Mouse (Mus musculus) liver, adult 2 months (tissue): ENCODE data around the gene Naa40. TPM values are rescaled to one million over a fixed set of nuclear protein-coding genes. Genes with fewer than 3 reads are reported as not detected.

Experiments
- DNase-seq: peaks from one replicate; pipeline ENCODE4 v3.0.0-alpha.2; 2011; ENCODE audit warnings: low read depth, low spot score; ENCODE audit errors: extremely low read depth
- H3K27ac ChIP-seq: fragments of 200-500 bp; replicated peaks from 2 replicates; pipeline ENCODE4 v1.5.1; 2012; ENCODE audit warnings: low read depth, mild to moderate bottlenecking, control low read depth, inconsistent platforms, low read length; ENCODE audit not compliant: insufficient read depth
- H3K27me3 ChIP-seq: fragments of 200-500 bp; 2 replicates; pipeline ENCODE4 v1.6.1; 2012; ENCODE audit warnings: mild to moderate bottlenecking, moderate library complexity, low read length, inconsistent platforms; ENCODE audit not compliant: control insufficient read depth, insufficient read depth
- H3K36me3 ChIP-seq: fragments of 200-500 bp; 2 replicates; pipeline ENCODE4 v1.6.1; 2012; ENCODE audit warnings: low read length, inconsistent platforms; ENCODE audit not compliant: control insufficient read depth, insufficient read depth
- H3K4me1 ChIP-seq: fragments of 200-500 bp; 2 replicates; pipeline ENCODE4 v1.6.1; 2011; ENCODE audit warnings: low read length; ENCODE audit not compliant: control insufficient read depth, insufficient read depth
- H3K4me3 ChIP-seq: fragments of 200-500 bp; 2 replicates; pipeline ENCODE4 v1.5.1; 2011; ENCODE audit warnings: low read depth, mild to moderate bottlenecking, control low read depth, low read length, moderate library complexity; ENCODE audit not compliant: insufficient read depth
- H3K79me2 ChIP-seq: fragments of 200-500 bp; 2 replicates; pipeline ENCODE4 v1.6.1; 2012; ENCODE audit warnings: inconsistent platforms, mild to moderate bottlenecking, low read length, moderate library complexity; ENCODE audit not compliant: control insufficient read depth, insufficient read depth
- H3K9ac ChIP-seq: fragments of 200-500 bp; 2 replicates; pipeline ENCODE4 v1.6.1; 2012; ENCODE audit warnings: low read depth, mild to moderate bottlenecking, control low read depth, inconsistent platforms, low read length
- CTCF ChIP-seq: fragments of 200-500 bp; IDR thresholded peaks from 2 replicates; pipeline ENCODE4 v1.5.1; 2011; ENCODE audit warnings: low read depth, low read length, control low read depth
- POLR2A ChIP-seq: fragments of 200-500 bp; IDR thresholded peaks from 2 replicates; pipeline ENCODE4 v1.6.1; 2011; ENCODE audit warnings: low read length, control low read depth; ENCODE audit not compliant: insufficient read depth; ENCODE audit errors: extremely low read depth
- WGBS: fragments of 180-500 bp; shearing (Covaris S2); methylation state at CpG from one replicate; pipeline ENCODE4 v1.1.7; 2018; 5-methylcytosine and 5-hydroxymethylcytosine counted together
- polyA plus RNA-seq: library from polyadenylated mRNA; depleted of rRNA; stranded (reverse); fragments of >200 nt; gene quantifications from 2 replicates; pipeline ENCODE4 v1.2.3, GENCODE M21; 2012; rRNA removed
- total RNA-seq: library from RNA; depleted of rRNA; stranded (reverse); fragments of >200 nt; gene quantifications from 2 replicates; pipeline ENCODE4 v1.2.3, GENCODE M21; 2014; rRNA removed

Naa40 gene
- total and polyA plus RNA-seq, 2 experiments, result 5.3 to 9.7 TPM

GRCm38 (mm10) chr19:7181496-7181895 lies 59.5 kb downstream of the Naa40 start:
- H3K4me3 ChIP-seq, result no peak overlapping the region
- H3K79me2 ChIP-seq, result no peaks in the 10 kb centered on the region
- H3K27me3 ChIP-seq, result no peaks in the 10 kb centered on the region
- WGBS, result 89% methylated on average over 7 of the region's 7 CpGs
- DNase-seq, result no peak
- TF ChIP-seq CTCF (no peak), POLR2A (no peak)
- peaks cover 5% of the 10 kb centered on the region for H3K4me1 ChIP-seq
- no peak overlapping the region for H3K27ac ChIP-seq
- H3K36me3 ChIP-seq, result no peaks in the 10 kb centered on the region
- H3K9ac ChIP-seq, result no peak overlapping the region

DNA sequence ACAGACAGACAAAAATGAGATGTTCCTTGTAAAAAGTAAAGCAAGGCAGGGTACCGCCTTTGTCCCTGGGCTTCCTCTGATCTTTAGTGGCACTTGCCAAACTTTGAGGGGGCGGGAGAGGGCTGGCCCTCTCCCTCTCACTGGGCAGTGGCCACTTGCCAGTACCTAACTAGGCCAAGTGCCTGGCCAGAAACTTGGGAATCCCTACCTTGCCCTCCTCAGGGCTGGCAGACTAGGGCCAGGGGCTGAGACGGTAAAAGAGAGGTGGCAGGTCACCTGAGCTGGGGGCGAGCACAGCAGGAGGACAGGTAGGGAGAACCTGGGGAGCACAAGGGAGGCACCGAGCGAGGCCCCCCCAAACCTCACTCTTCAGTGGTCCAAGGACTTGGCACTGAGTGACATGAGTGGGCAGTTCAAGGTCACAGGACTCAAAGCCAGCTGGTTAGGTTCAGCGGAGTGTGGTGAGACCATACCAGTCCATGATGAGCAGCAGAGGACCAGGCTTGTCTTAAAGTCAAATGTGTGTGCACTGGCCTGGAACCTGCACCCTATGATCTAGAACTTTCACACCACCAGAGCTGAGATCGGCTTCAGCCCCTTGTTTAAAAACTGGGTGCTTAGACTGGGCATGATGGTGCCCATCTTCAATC lies 60.1 kb downstream of the Naa40 start:
- TF ChIP-seq POLR2A (no peak), CTCF (no peak)
- no peaks in the 10 kb centered on the region for H3K27me3 ChIP-seq

DNA sequence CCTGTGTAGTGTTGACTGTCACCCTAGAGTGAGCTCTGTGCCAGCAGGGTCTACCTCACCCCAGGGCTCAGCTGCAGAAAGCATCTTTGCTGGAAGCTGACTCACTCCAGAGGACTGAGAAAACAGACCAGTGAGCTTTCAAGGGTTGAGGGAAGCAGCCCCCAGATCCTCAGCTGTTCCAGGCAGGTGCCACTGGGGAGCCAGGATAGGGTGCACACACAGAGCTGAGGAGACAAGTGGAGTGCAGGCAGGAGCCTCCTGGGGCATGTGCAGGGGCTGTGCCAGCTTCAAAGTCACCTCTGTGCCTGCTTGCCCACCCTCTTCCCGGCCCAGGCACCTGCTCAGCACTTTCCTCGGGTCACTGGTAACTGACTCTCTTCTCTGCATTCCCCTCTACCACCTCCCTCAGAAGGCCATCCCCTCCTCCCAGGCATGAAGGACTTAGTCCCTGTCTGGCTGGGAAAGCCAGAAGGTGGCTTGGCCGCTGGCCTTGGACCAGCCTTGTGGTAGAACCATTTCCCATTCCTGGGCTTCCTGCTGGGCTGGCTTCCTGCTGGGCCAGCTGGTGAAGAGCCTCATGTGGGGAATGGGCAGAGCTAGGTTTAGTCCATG lies 62.0 kb downstream of the Naa40 start:
- H3K9ac ChIP-seq, result no peak overlapping the region
- no peak overlapping the region for H3K4me3 ChIP-seq
- DNase-seq, result no peak
- no peaks in the 10 kb centered on the region for H3K36me3 ChIP-seq
- no peaks in the 10 kb centered on the region for H3K79me2 ChIP-seq
- H3K4me1 ChIP-seq, result peaks cover 5% of the 10 kb centered on the region
- WGBS, result 78% methylated on average over 3 of the region's 3 CpGs
- no peaks in the 10 kb centered on the region for H3K27me3 ChIP-seq
- TF ChIP-seq CTCF, result no peak
- no peak for TF ChIP-seq POLR2A
- no peak overlapping the region for H3K27ac ChIP-seq

More for the DNA sequence above, 60.1 kb downstream of the Naa40 start:
- H3K36me3 ChIP-seq, result no peaks in the 10 kb centered on the region
- 79% methylated on average over 8 of the region's 8 CpGs for WGBS
- no peak overlapping the region for H3K9ac ChIP-seq
- H3K4me3 ChIP-seq, result no peak overlapping the region
- H3K79me2 ChIP-seq, result no peaks in the 10 kb centered on the region
- peaks cover 5% of the 10 kb centered on the region for H3K4me1 ChIP-seq
- no peak for DNase-seq
- no peak overlapping the region for H3K27ac ChIP-seq

DNA sequence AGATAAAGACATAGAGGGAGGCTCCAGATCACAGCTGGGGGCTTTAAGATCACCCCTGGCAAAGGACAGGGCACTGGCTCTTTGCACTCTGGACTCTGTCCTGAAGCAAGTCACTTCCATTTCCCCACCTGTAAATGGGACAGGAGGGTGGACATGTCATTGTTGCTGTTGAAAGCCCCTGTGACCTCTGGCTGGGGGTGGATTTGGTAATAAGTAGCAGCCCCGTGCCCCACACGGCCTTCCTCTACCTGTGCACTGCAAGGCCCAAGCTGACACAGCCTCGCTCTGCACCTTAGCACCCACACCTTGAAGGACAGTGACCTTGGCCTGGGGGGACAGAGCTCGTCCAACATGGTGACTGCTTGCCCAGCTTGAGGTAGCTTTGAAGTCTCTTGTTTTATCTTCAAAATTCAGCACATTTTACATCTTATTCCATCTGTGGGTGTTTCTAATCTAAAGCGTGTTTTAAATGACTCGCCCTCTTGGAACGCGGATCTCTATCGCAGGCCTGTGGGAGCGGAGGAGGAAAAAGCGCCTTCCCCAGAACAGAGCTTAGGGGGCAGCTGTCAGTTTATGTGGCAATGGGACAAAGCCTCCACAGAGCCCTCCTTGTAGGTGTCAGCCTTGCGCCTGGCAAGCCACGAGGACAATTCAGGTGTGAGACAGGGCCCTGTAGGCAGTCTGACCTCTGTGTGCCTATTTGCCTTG lies 63.0 kb downstream of the Naa40 start:
- Histone ChIP-seq H3K27ac (no peak overlapping the region), H3K27me3 (no peaks in the 10 kb centered on the region), H3K9ac (no peak overlapping the region; the same call in 1 of the 2 replicates), H3K4me1 (peaks cover 5% of the 10 kb centered on the region), H3K4me3 (no peak overlapping the region), H3K36me3 (no peaks in the 10 kb centered on the region), H3K79me2 (no peaks in the 10 kb centered on the region)
- WGBS, result 83% methylated on average over 13 of the region's 13 CpGs
- peak; percentile 37 for DNase-seq
- no peak for TF ChIP-seq POLR2A
- TF ChIP-seq CTCF, result no peak

DNA sequence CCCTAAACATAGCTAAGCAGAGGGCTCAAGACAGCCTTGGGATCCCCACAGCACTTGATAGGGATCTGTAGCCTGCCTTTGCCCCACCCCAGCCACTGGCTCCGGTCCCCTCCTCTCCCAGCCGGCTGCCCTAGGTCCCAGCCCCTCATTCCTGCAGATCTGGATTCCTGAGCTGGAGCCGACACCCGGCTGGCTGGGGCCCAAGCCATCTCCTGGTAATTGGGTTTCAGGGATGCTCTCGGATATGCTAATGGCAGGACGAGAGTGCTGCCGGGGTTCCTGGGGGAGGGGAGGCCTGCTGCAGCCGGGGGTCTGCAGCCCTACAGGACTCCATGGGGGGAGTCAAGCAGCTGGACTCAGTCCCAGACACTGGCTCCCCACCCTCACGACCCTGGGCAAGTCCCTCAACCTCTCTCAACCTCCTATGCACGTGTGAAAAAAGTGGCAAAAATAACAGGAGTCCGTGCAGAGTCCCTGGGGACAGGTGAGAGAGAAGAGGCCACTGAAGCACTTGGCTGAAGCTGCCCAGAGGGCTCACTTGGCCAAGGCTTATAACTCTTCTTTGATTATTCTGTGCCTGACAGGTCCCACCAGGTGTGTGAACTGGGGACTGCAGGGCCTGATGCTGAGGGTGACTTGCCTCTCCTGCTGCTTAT lies 64.8 kb downstream of the Naa40 start:
- WGBS, result 81% methylated on average over 11 of the region's 11 CpGs
- Histone ChIP-seq H3K36me3 (no peaks in the 10 kb centered on the region), H3K4me3 (no peak overlapping the region), H3K9ac (no peak overlapping the region), H3K27ac (no peak overlapping the region), H3K79me2 (no peaks in the 10 kb centered on the region), H3K4me1 (peaks cover 2% of the 10 kb centered on the region; the same call in 1 of the 2 replicates), H3K27me3 (no peaks in the 10 kb centered on the region)
- TF ChIP-seq CTCF (no peak), POLR2A (no peak)
- DNase-seq, result no peak

Other genes with a start within 250 kb of the Naa40 start
- gene Dnajc4, start 248.6 kb downstream of the Naa40 start, total RNA-seq, result 11.2 and 13.3 TPM in 2 replicates
- 22.3 and 23.7 TPM in 2 replicates for gene Dnajc4, start 248.6 kb downstream of the Naa40 start, polyA plus RNA-seq
- 14.4 and 16.4 TPM in 2 replicates for gene Nudt22, start 245.1 kb downstream of the Naa40 start, total RNA-seq
- 29.3 and 30.9 TPM in 2 replicates for gene Nudt22, start 245.1 kb downstream of the Naa40 start, polyA plus RNA-seq
- 2.0 and 3.0 TPM in 2 replicates for gene Trpt1, start 245.1 kb downstream of the Naa40 start, total RNA-seq
- gene Trpt1, start 245.1 kb downstream of the Naa40 start, polyA plus RNA-seq, result 7.0 and 7.9 TPM in 2 replicates
- 3.1 and 3.4 TPM in 2 replicates for gene Fermt3, start 221.7 kb downstream of the Naa40 start, total RNA-seq
- gene Fermt3, start 221.7 kb downstream of the Naa40 start, polyA plus RNA-seq, result 3.2 and 6.3 TPM in 2 replicates
- 44.9 and 49.4 TPM in 2 replicates for gene Stip1, start 201.2 kb downstream of the Naa40 start, total RNA-seq
- gene Stip1, start 201.2 kb downstream of the Naa40 start, polyA plus RNA-seq, result 32.3 and 37.2 TPM in 2 replicates
- gene Macrod1, start 184.4 kb downstream of the Naa40 start, total RNA-seq, result 12.2 and 15.0 TPM in 2 replicates
- 115 and 120 TPM in 2 replicates for gene Macrod1, start 184.4 kb downstream of the Naa40 start, polyA plus RNA-seq
- gene Flrt1, start 135.5 kb downstream of the Naa40 start, total RNA-seq, result 0.09 and 0.40 TPM in 2 replicates
- gene Flrt1, start 135.5 kb downstream of the Naa40 start, polyA plus RNA-seq, result 0.27 and 0.31 TPM in 2 replicates
- 39.5 and 43.3 TPM in 2 replicates for gene Otub1, start 34.9 kb downstream of the Naa40 start, total RNA-seq
- gene Otub1, start 34.9 kb downstream of the Naa40 start, polyA plus RNA-seq, result 55.9 and 61.2 TPM in 2 replicates
- gene Cox8a, start 23.6 kb downstream of the Naa40 start, total RNA-seq, result 252 and 362 TPM in 2 replicates
- 1,697 and 1,918 TPM in 2 replicates for gene Cox8a, start 23.6 kb downstream of the Naa40 start, polyA plus RNA-seq
- gene Rcor2, start 26.1 kb upstream of the Naa40 start, total RNA-seq, result 0.13 and 0.55 TPM in 2 replicates
- gene Rcor2, start 26.1 kb upstream of the Naa40 start, polyA plus RNA-seq, result 0.10 and 0.57 TPM in 2 replicates
- gene Mark2, start 100.7 kb upstream of the Naa40 start, total RNA-seq, result 4.6 and 7.0 TPM in 2 replicates
- gene Mark2, start 100.7 kb upstream of the Naa40 start, polyA plus RNA-seq, result 17.2 and 19.8 TPM in 2 replicates
- 1.3 and 1.4 TPM in 2 replicates for gene Spindoc, start 141.8 kb upstream of the Naa40 start, total RNA-seq
- gene Spindoc, start 141.8 kb upstream of the Naa40 start, polyA plus RNA-seq, result 3.0 and 4.4 TPM in 2 replicates
- 1.7 and 2.3 TPM in 2 replicates for gene 2700081O15Rik, start 176.4 kb upstream of the Naa40 start, total RNA-seq
- 1.4 and 2.9 TPM in 2 replicates for gene 2700081O15Rik, start 176.4 kb upstream of the Naa40 start, polyA plus RNA-seq
- 22.5 and 33.6 TPM in 2 replicates for gene Rtn3, start 242.1 kb upstream of the Naa40 start, total RNA-seq
- gene Rtn3, start 242.1 kb upstream of the Naa40 start, polyA plus RNA-seq, result 45.7 and 50.0 TPM in 2 replicates